Mouse (Mus musculus) gastrocnemius, adult 2 months (tissue): ENCODE data around the gene Ermp1. TPM values are rescaled to one million over a fixed set of nuclear protein-coding genes. Genes with fewer than 3 reads are reported as not detected.

Experiments
- DNase-seq: peaks from one replicate; pipeline ENCODE4 v3.0.0; 2022
- H3K27ac ChIP-seq: fragments of 200-600 bp; 2 replicates; pipeline ENCODE4 v1.8.1; 2022; ENCODE audit warnings: mild to moderate bottlenecking
- H3K4me3 ChIP-seq: fragments of 200-600 bp; 2 replicates; pipeline ENCODE4 v1.8.1; 2022; ENCODE audit warnings: mild to moderate bottlenecking, moderate library complexity
- CTCF ChIP-seq: fragments of 200-600 bp; IDR thresholded peaks from 2 replicates; pipeline ENCODE4 v1.8.1; 2022; ENCODE audit warnings: antibody characterized with exemption, mild to moderate bottlenecking, moderate library complexity
- intact Hi-C: fragments of 180-260 bp; cut with DNase I; formaldehyde crosslinking; loops from one replicate; pipeline ENCODE4 v1.15.1; 2025
- long read RNA-seq, 2 experiments: library from polyadenylated mRNA; stranded (forward); transcript quantifications; one replicate each; pipeline ENCODE4 v2.0.0; 2021
- total RNA-seq, 2 experiments: library from RNA; stranded (reverse); gene quantifications; 2 replicates each; pipeline ENCODE4 v1.2.3; 2021

Ermp1 gene
- total RNA-seq, result 1 to 10 TPM; 7.2 to 7.9 TPM
- long read RNA-seq, experiment 1, full-length matches to known transcripts, result 3 of 3 reads
- long read RNA-seq, experiment 1, partial matches to known transcripts, result 0 of 3 reads
- long read RNA-seq, experiment 1, other reads (novel, unspliced or antisense), result 0 of 3 reads
- long read RNA-seq, experiment 2, partial matches to known transcripts, result 1 of 1 reads
- long read RNA-seq, experiment 2, other reads (novel, unspliced or antisense), result 0 of 1 reads

DNA sequence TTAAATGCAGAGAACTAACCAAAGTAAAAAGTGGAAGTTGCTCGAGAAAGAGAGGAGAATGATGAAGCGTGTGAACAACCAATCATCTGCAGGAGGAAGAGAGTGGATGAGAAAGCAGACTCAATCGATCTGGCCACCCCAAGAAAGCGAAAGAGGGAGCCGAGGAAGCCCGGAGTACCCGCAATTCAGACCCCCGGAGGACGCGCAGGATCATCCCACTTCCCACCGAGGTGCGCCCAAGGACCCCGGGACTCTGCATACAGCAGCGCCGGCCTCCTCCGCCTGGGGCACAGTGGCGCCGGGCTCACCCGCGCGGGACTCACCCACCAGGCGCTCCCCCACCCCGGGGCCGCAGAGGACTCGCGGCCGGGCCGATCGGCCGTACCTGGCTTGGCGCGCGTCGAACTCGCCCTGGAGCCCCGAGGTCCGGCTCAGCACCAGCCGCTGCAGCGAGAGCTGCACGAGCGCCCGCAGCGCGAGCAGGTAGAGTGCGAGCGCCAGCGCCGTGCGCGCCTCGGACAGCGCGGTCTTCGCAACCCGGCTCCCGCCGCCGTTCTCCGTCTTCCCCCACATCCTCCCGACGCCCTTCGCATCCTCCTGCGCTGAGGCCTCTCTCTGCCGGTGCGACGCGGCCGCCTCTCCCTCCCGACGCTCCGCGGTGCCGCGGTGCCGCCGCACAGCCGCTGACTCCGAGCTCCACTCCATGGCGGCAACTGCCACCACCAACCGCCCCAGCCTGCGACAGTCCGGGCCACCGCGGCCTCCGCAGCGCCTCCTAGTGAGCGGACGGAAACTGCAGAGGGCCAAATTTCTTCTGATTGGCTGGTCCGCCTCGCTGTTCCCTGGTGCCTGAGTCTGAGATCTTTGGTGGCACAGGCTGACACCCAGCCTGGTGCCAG is at the start of gene Ermp1:
TSS of gene Ermp1 (minus strand) at position 765 of the 899 bp plus-strand sequence.
- intact Hi-C loops, result no loop called here

DNA sequence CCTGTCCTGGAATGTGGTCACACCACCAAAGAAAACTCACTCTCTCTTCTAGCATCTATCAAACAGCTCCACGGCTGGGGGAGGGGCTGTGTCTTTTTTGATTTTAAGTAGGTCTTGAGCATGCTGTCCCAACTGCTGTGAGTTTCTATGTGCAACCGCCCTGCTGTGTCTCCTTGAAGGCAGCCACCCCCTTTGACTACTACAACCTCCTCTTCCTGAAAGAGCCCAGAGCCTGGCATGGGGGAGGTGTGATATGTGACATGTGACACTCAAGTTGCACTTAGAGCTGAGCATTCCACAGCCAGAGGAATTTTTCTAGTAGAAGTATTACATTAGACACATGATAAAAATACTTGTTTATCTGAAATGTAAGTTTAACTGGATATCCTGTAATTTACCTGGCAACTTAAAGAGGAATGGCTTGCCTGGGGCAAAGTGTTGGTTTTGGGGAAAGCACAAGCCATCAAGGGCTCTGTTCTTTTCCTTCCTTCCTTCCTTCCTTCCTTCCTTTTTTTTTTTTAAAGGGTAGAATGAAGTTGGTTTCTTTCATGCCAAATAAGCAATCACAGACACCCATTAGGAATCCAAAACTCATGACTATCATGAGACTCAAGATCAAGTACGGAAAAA is 49.1 kb upstream of the Ermp1 start, which contains the start of gene Mlana:
TSS of gene Mlana (plus strand) at position 580 of the 630 bp plus-strand sequence.
- no peak within 1 kb of the TSS for H3K4me3 ChIP-seq
- DNase-seq, result no peak
- TF ChIP-seq CTCF, result no peak
- no peak within 1 kb of the TSS for H3K27ac ChIP-seq
- intact Hi-C loops, result no loop called here

More for the DNA sequence above, at the start of gene Ermp1:
- peak; percentile 98; the same call in 1 of the 2 replicates for TF ChIP-seq CTCF
- H3K4me3 ChIP-seq, result peak within 1 kb of the TSS; percentile 83
- peak; percentile 95 for DNase-seq
- peak within 1 kb of the TSS; percentile 93 for H3K27ac ChIP-seq

DNA sequence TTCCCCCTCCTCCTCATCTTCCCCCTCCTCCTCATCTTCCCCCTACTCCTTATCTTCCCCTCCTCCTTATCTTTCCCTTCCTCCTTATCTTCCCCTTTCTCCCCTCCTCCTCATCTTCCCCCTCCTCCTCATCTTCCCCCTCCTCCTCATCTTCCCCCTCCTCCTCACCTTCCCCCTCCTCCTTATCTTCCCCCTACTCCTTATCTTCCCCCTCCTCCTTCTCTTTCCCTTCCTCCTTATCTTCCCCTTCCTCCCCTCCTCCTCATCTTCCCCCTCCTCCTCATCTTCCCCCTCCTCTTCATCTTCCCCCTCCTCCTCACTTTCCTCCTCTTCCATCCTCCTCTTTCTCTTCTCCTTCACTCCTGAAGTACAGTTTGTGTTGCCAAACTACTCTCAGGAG is 48.6 kb upstream of the Ermp1 start:
- no peak for DNase-seq
- Histone ChIP-seq H3K27ac (no peak overlapping the region), H3K4me3 (no peak overlapping the region)
- TF ChIP-seq CTCF, result no peak
- intact Hi-C loops, result no loop called here

DNA sequence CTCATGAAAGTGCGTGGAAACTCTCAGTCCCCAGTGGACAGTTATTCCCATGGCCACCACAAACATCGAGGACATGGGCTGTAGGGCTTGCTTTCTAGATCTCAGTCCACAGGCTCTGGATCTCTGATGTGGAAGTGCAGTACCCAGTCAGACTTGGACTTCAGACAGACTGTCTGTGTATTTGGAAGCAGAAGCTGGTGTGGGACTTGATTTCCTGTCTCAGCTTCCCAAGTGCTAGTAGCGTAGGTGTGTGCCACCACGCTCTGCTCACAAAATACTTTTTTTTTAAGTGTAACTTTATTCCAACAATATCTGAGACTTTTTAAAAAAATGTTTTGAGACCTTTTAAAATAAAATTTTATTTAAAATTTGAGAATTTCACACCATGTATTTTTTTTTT is 48.1 kb upstream of the Ermp1 start:
- DNase-seq, result no peak

DNA sequence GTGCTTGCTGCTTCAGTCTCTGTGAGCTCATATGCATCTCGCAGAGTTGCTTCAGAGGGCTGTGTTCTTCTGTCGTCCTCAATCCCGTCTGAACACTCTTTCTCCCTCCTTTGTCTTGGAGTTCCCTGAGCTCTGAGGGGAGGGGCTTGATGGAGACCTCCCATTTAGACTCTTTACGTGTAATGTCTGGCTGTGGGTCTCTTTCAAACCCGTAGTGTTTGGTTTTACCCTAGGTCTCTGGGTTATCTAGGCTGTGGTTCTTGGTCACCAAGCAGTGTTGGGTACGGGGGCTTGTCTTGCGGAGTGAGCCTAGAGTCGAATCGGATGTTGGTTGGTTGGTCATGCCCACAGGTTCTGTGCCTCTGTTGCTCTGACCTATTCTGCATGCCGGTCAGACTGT is 46.9 kb upstream of the Ermp1 start:
- H3K4me3 ChIP-seq, result no peak overlapping the region
- intact Hi-C loops, result no loop called here
- H3K27ac ChIP-seq, result no peak overlapping the region
- no peak for TF ChIP-seq CTCF
- no peak for DNase-seq

More for the DNA sequence above, 48.1 kb upstream of the Ermp1 start:
- Histone ChIP-seq H3K4me3 (no peak overlapping the region), H3K27ac (no peak overlapping the region)
- intact Hi-C loops, result no loop called here
- no peak for TF ChIP-seq CTCF

DNA sequence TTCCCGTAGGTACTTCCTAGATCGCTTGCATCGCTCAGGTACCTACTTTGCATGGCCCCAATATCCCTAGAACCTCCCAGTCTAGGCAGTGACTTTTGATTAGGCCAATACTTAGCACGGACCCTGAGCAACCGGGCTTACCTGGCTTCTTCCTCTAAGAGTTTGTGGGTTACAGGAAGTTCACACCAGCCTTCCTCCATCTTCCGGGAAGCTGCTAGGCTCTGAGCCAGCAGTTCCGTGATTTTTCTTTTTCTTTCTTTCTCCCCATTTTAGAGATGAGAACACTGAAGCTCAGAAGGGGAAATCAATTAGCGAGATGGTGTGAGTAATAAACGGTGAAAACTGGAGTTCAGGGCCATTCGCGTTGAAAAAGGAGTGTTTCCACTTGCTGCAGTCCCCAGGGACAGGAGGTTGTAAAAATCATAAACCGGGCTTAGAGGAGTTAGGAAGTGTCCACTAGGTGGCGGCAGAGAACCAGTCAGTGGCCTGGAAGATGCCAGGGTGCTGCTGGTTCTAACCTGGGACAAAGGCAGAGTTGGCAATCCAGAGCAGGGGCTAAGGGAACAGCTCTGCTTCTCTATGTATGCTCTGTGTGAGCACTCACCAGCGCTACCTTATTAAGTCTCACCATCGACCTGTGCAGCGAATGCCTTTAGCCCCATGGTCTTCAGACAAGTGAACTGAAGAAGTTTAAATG is 35.8 kb upstream of the Ermp1 start:
- Histone ChIP-seq H3K27ac (no peak overlapping the region), H3K4me3 (peak overlapping the region; percentile 62)
- DNase-seq, result peak; percentile 83
- intact Hi-C loops, result loop anchor here (2.0 to 5.0 kb wide), 2 partner anchors 137 to 293 kb away; no protein-coding TSS in a partner anchor
- peak; percentile 94 for TF ChIP-seq CTCF

DNA sequence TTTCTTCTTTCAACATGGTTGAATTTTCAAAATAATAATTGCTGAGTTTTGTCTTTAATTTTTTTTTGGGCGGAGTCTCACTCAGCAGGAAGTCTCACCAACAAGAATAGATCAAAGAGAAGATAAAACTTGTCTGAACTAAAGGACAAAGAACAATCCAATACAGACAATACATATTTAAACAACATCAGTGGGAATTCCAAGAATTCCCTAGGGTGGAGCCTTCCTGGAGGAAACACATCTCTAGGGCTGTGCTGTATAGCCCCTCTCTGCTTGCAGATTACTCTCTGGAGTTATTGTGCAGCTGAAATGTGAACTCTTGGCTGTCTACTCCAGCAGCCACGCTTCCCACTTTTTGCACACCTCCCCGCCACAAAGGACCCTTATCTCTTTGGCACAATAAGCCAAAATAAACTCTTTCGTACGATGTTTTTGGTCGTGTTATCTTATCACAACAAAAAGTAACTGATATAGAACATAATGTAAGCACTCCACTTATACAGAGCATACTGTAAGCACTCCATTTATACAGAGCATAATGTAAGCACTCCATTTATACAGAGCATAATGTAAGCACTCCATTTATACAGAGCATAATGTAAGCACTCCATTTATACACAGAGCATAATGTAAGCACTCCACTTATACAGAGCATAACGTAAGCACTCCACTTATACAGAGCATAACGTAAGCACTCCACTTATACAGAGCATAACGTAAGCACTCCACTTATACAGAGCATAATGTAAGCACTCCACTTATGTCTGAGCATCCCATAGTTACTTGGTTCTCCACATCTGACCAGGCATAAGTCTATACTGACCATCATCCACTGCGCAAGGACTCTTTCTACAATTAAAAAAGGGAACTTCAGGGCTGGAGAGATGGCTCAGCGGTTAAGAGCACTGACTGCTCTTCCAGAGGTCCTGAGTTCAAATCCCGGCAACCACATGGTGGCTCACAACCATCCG is 32.3 kb upstream of the Ermp1 start:
- no peak for TF ChIP-seq CTCF
- DNase-seq, result no peak
- intact Hi-C loops, result loop anchor here (5.0 kb wide), 1 partner anchor 297 kb away; no protein-coding TSS in a partner anchor
- Histone ChIP-seq H3K27ac (no peak overlapping the region), H3K4me3 (no peak overlapping the region)

DNA sequence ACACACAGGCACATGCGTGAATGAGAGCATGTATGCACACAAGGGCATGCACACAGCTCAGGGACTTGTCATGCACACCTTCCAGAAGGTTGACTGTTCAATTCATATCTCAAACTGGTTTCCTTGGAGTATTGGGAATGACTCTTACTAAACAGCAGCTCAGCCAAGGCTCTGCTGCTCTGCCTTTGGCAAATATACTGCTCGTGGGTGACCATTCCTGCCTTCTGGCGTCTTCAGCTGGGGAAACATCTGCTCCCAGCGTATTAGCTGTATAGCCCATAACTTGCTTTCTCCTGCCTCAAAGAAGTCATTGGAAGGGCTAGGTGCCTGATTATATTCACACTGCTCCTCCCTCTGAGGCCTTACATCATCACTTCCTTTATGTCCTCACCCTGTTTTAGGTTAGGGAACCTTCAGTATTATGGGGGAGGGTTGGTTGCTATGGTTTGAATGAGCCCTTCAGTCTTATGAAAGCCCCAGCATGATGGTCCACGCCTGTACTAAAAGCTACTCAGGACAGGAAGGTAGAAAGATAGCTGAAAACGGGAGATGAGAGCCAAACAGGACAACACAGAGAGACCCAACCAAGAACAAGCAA is 30.1 kb upstream of the Ermp1 start:
- no peak for TF ChIP-seq CTCF
- Histone ChIP-seq H3K4me3 (no peak overlapping the region), H3K27ac (no peak overlapping the region)
- intact Hi-C loops, result no loop called here
- DNase-seq, result no peak

DNA sequence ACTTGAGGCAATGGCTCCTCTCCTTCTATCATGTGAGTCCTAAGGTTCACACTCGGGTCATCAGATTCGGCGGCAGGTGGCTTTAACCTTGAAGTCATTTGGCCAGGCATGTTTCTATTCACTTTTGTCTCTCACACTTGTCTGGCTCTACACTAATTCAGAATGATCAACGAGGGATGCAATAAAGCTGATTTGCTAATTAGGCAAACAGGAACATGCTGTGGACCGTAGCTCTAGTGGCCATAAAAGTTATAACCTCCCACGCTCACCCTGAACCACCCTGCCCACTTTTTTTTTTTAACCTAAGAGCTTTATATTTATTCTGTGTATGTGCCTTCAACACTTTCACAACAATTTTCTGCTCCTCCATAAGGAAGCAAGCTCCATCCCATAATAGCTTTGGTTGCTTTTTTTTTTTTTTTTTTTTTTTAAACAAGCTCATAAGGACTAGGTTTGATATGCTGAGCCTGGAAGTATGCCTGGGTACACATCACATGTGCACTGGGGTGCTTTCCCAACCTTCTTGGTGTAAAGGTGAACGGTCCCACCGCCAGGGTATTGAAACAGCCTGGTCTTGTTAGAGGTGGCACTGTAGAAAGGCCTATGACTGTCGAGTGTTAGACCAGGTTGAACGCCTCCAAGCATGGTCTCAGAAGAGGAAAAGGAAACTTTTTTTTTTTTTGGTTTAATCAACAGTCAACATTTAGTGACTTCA is 28.4 kb upstream of the Ermp1 start:
- intact Hi-C loops, result no loop called here
- Histone ChIP-seq H3K27ac (no peak overlapping the region), H3K4me3 (no peak overlapping the region)
- no peak for DNase-seq
- TF ChIP-seq CTCF, result no peak

DNA sequence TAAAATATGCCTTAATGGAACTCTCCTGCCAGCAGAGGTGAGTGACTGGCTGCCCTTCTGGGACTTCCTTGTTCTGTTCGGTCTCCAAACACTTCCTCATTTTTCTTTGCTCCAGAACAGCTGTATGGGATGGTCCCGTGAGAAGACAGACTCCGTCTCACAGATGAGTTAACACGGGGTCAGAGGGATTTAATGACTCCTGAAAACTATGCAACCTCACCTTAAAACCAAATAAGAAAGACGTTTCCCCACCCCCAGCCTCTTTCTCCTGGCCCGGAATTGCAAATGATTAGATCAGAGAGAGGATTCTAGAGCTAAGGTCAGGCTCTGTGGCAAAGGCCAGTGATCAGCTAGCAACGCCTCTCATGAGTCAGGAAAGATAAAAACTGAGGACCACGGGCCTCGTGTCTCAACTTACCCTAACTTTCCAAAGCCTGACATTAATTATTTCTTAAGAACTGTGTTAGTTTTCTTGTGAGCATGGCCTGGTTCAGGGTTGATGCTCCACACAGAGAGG is 27.4 kb upstream of the Ermp1 start:
- DNase-seq, result no peak
- H3K27ac ChIP-seq, result no peak overlapping the region
- no peak for TF ChIP-seq CTCF
- no peak overlapping the region for H3K4me3 ChIP-seq
- intact Hi-C loops, result no loop called here
